Comparison of ENCODE assay signal across 18 mouse cellular contexts in the genomic region with DNA sequence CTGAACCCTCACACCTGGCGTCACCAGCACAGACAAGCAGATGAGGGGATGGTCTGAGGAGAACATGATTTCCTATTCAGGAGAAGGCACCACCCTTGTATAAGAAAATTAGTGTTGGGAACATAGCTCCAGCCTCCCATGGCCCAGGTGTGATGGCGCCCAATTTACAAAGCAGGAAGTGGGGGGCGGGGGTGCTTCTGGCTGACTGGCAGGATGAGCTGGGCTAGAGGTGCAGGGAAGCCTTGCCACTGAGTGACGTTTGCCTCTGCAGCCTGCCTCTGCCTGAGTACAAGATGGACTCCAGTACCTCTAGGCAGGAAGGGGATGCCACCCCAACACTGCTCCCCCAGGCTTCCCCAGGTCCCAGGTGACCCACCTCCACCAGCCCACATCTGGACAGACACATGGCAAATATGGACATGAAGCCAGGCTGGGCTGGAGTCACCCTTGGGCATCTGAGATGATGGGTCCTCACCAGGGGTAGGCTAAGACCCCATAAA. TPM values are rescaled to one million over a fixed set of nuclear protein-coding genes. Genes with fewer than 3 reads are reported as not detected.
A peak's percentile ranks its signal among the peaks of the same experiment; 100 is the strongest.
DNase-seq lines count a peak whose midpoint lies in the region; ATAC-seq lines count a peak whose summit lies in the region.
"Had no signal": no experiment of that assay in that cellular context is flagged by ENCODE, and none has a peak within 500 bp of the region (broad histone marks: within the 10 kb centered on the region; RNA-seq: fewer than 3 reads in every experiment).

No protein-coding gene starts in this region.

- ATAC-seq in CD4-positive, CD25-positive, alpha-beta regulatory T cell, adult 4 months, result no peak
- ATAC-seq in heart, embryonic 12.5 days (ENCODE audit: insufficient number of reproducible peaks, low FRiP score), result no peak
- no peak for ATAC-seq in midbrain, embryonic 14.5 days (ENCODE audit: low FRiP score, low TSS enrichment)
- no peak for ATAC-seq in midbrain, embryonic 11.5 days (ENCODE audit: low FRiP score)
- ATAC-seq: forebrain, embryonic 15.5 days; intestine, postnatal 0 days had no signal

- no peak overlapping the region for H3K4me2 ChIP-seq in heart, embryonic 12.5 days
- no peak overlapping the region for H3K4me2 ChIP-seq in midbrain, embryonic 14.5 days (ENCODE audit: low read length)
- no peak overlapping the region for H3K4me2 ChIP-seq in midbrain, embryonic 11.5 days
- H3K4me2 ChIP-seq: forebrain, embryonic 15.5 days; hindbrain, embryonic 15.5 days; liver, embryonic 13.5 days; lung, embryonic 15.5 days; neural tube, embryonic 15.5 days had no signal

- DNase-seq in CD4-positive, CD25-positive, alpha-beta regulatory T cell, adult 2 months (ENCODE audit: low read depth, low spot score), result peak; percentile 38
- DNase-seq in heart, postnatal 4 days, result no peak
- no peak for DNase-seq in midbrain, embryonic 14.5 days
- no peak for DNase-seq in midbrain, embryonic 11.5 days (ENCODE audit: low spot score, missing footprints)
- peak; percentile 66 for DNase-seq in thymus, postnatal 25 days
- no peak for DNase-seq in embryo, embryonic 10.5 days (ENCODE audit: low spot score)
- DNase-seq: adrenal gland, adult 2 months; liver, embryonic 13.5 days; right cerebral cortex, postnatal 25 days had no signal

- no peak overlapping the region for H3K9ac ChIP-seq in heart, embryonic 12.5 days
- no peak overlapping the region for H3K9ac ChIP-seq in midbrain, embryonic 14.5 days (replicated peaks; ENCODE audit: low read length)
- H3K9ac ChIP-seq in midbrain, embryonic 11.5 days (ENCODE audit: low read length), result no peak overlapping the region
- H3K9ac ChIP-seq: forebrain, embryonic 15.5 days; hindbrain, embryonic 15.5 days; liver, embryonic 13.5 days; lung, embryonic 15.5 days had no signal

- no peaks in the 10 kb centered on the region for H3K9me3 ChIP-seq in heart, embryonic 12.5 days (replicated peaks)
- H3K9me3 ChIP-seq in midbrain, embryonic 14.5 days (ENCODE audit: control insufficient read depth, low read length), result no peaks in the 10 kb centered on the region
- H3K9me3 ChIP-seq in midbrain, embryonic 11.5 days (ENCODE audit: control insufficient read depth, low read length), result no peaks in the 10 kb centered on the region
- H3K9me3 ChIP-seq: forebrain, embryonic 15.5 days; hindbrain, embryonic 15.5 days; liver, embryonic 13.5 days; lung, embryonic 15.5 days; neural tube, embryonic 15.5 days had no signal

- peaks cover 69% of the 10 kb centered on the region for H3K36me3 ChIP-seq in heart, embryonic 12.5 days
- H3K36me3 ChIP-seq in midbrain, embryonic 14.5 days (ENCODE audit: control insufficient read depth, insufficient read depth, low read length), result peaks cover 66% of the 10 kb centered on the region
- H3K36me3 ChIP-seq in midbrain, embryonic 11.5 days (ENCODE audit: control insufficient read depth, insufficient read depth, low read length), result peaks cover 28% of the 10 kb centered on the region

- no peak overlapping the region for H3K4me3 ChIP-seq in heart, embryonic 12.5 days
- H3K4me3 ChIP-seq in midbrain, embryonic 14.5 days (replicated peaks; ENCODE audit: low read depth, low read length), result no peak overlapping the region
- no peak overlapping the region for H3K4me3 ChIP-seq in midbrain, embryonic 11.5 days (ENCODE audit: low read depth, low read length)
- H3K4me3 ChIP-seq: forebrain, embryonic 15.5 days; hindbrain, embryonic 15.5 days; liver, embryonic 13.5 days; lung, embryonic 15.5 days; neural tube, embryonic 15.5 days had no signal

- peaks cover 7% of the 10 kb centered on the region for H3K27me3 ChIP-seq in heart, embryonic 12.5 days (replicated peaks)
- H3K27me3 ChIP-seq in midbrain, embryonic 14.5 days (ENCODE audit: control insufficient read depth, insufficient read depth, low read length), result no peaks in the 10 kb centered on the region
- H3K27me3 ChIP-seq in midbrain, embryonic 11.5 days (ENCODE audit: control insufficient read depth, insufficient read depth, low read length), result no peaks in the 10 kb centered on the region
- H3K27me3 ChIP-seq: CH12.LX; forebrain, embryonic 15.5 days; hindbrain, embryonic 15.5 days; neural tube, embryonic 15.5 days had no signal

- WGBS in heart, embryonic 12.5 days, result 69% methylated on average over 4 of the region's 4 CpGs
- 92% methylated on average over 4 of the region's 4 CpGs for WGBS in midbrain, embryonic 14.5 days
- 80% methylated on average over 4 of the region's 4 CpGs for WGBS in midbrain, embryonic 11.5 days

- H3K27ac ChIP-seq in heart, embryonic 12.5 days (ENCODE audit: poor library complexity, severe bottlenecking), result peak overlapping the region; percentile 76; the same call in 1 of the 2 replicates
- H3K27ac ChIP-seq in midbrain, embryonic 14.5 days (replicated peaks; ENCODE audit: low read depth, low read length), result peak overlapping the region; percentile 70; the same call in 1 of the 2 replicates
- H3K27ac ChIP-seq in midbrain, embryonic 11.5 days (ENCODE audit: low read depth, low read length), result no peak overlapping the region
- H3K27ac ChIP-seq: liver, embryonic 13.5 days; lung, embryonic 15.5 days; macrophage had no signal

- peaks cover 32% of the 10 kb centered on the region for H3K4me1 ChIP-seq in heart, embryonic 12.5 days (replicated peaks)
- H3K4me1 ChIP-seq in midbrain, embryonic 14.5 days (ENCODE audit: control insufficient read depth, insufficient read depth, low read length), result peaks cover 7% of the 10 kb centered on the region
- H3K4me1 ChIP-seq in midbrain, embryonic 11.5 days (ENCODE audit: control insufficient read depth, insufficient read depth, low read length), result peaks cover 11% of the 10 kb centered on the region

RNA-seq across cellular contexts. Expression of a gene that starts 14.8 kb away (rescaled TPM):
- under 1 TPM; 0.44 to 0.57 TPM for polyA plus RNA-seq in CD4-positive, CD25-positive, alpha-beta regulatory T cell, adult 4 months (2017; shearing (Covaris generic))
- polyA plus RNA-seq in heart, embryonic 12.5 days (2016; fragmentation: Nextera tagmentation; extraction: Ambion mirVana), result 4.0 and 4.5 TPM in 2 replicates
- total RNA-seq in heart, postnatal 4 days (2021), result 10 to 100 TPM in 1 of 2 experiments, 1 to 10 TPM in 1; 8.8 to 10.2 TPM
- polyA plus RNA-seq in midbrain, embryonic 14.5 days (2014; fragmentation: Nextera tagmentation; extraction: Ambion mirVana), result 1.3 and 2.8 TPM in 2 replicates
- 0.56 and 0.57 TPM in 2 replicates for polyA plus RNA-seq in midbrain, embryonic 11.5 days (2014; fragmentation: Nextera tagmentation; extraction: Ambion mirVana)

RNA-seq across cellular contexts. Expression of a gene that starts 15.5 kb away (rescaled TPM):
- polyA plus RNA-seq in CD4-positive, CD25-positive, alpha-beta regulatory T cell, adult 4 months (2017; shearing (Covaris generic)), result 10 to 100 TPM; 11.0 to 13.9 TPM
- polyA plus RNA-seq in heart, embryonic 12.5 days (2016; fragmentation: Nextera tagmentation; extraction: Ambion mirVana), result 317 and 330 TPM in 2 replicates
- 100 to 1,000 TPM; 358 to 374 TPM for total RNA-seq in heart, postnatal 4 days (2021)
- 533 and 550 TPM in 2 replicates for polyA plus RNA-seq in midbrain, embryonic 14.5 days (2014; fragmentation: Nextera tagmentation; extraction: Ambion mirVana)
- 348 and 375 TPM in 2 replicates for polyA plus RNA-seq in midbrain, embryonic 11.5 days (2014; fragmentation: Nextera tagmentation; extraction: Ambion mirVana)

RNA-seq across cellular contexts. Expression of a gene that starts 28.5 kb away (rescaled TPM):
- 1 to 10 TPM in 1 of 2 experiments, under 1 TPM in 1; 0.65 to 9.4 TPM for polyA plus RNA-seq in CD4-positive, CD25-positive, alpha-beta regulatory T cell, adult 4 months (2017; shearing (Covaris generic))
- polyA plus RNA-seq in heart, embryonic 12.5 days (2016; fragmentation: Nextera tagmentation; extraction: Ambion mirVana), result 2.0 and 2.1 TPM in 2 replicates
- total RNA-seq in heart, postnatal 4 days (2021), result 1 to 10 TPM; 2.1 to 2.8 TPM
- polyA plus RNA-seq in midbrain, embryonic 14.5 days (2014; fragmentation: Nextera tagmentation; extraction: Ambion mirVana), result 4.4 and 4.9 TPM in 2 replicates
- polyA plus RNA-seq in midbrain, embryonic 11.5 days (2014; fragmentation: Nextera tagmentation; extraction: Ambion mirVana), result 2.2 and 2.4 TPM in 2 replicates

Comparison
In these comparisons a context has a peak if more than half of its experiments do, and no peak if none do; other contexts are left out.
1. DNase-seq: peak in CD4-positive, CD25-positive, alpha-beta regulatory T cell, adult 2 months (single experiment) and thymus, postnatal 25 days (single experiment); none in heart, postnatal 4 days (single experiment), midbrain, embryonic 14.5 days (single experiment), midbrain, embryonic 11.5 days (single experiment) and embryo, embryonic 10.5 days (single experiment).
2. RNA of a gene that starts 15.5 kb away (polyA plus RNA-seq): 533 to 550 TPM in midbrain, embryonic 14.5 days, 348 to 375 TPM in midbrain, embryonic 11.5 days and 317 to 330 TPM in heart, embryonic 12.5 days; 11.0 to 13.9 TPM in CD4-positive, CD25-positive, alpha-beta regulatory T cell, adult 4 months; every median in the first group is over 10 times any median in the second.